Mouse (Mus musculus) retina, adult 2 months (tissue): ENCODE measurements around the gene Rad51d.
"Not testable (repeated sequence)": the region's sequence is repeated elsewhere in the genome, so short reads cannot be mapped to it uniquely, and the experiment has no call there.

Experiments used
- DNase-seq: peaks from one replicate; pipeline ENCODE4 v3.0.0-alpha.2; 2012; ENCODE audit warnings: low read depth, low spot score

Gene Rad51d

GRCm38 (mm10) chr11:82890342-82890762 lies at the start of gene Rad51d:
Gene Rad51d, minus strand, starts transcription at chr11:82890614.
- peak; percentile 89 for DNase-seq

DNA sequence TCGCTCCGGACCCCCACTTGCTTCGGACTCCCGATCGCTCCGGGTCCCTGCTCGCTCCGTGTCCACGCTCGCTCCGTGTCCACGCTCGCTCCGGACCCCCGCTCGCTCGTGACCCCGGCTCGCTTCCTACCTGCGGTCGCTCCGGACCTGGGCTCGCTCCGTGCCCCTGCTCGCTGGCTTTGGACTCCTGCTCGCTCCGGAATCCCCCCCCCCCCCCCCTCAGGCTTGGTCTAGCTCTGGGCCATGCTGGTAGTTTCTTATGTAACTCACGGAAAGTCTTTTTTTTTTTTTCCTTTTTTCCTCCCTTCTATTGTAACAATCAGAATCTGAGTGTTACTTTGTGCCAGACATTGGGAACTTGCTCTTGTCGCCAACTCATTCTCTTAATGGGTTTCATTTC lies 42.8 kb upstream of the Rad51d start:
- DNase-seq: no peak

DNA sequence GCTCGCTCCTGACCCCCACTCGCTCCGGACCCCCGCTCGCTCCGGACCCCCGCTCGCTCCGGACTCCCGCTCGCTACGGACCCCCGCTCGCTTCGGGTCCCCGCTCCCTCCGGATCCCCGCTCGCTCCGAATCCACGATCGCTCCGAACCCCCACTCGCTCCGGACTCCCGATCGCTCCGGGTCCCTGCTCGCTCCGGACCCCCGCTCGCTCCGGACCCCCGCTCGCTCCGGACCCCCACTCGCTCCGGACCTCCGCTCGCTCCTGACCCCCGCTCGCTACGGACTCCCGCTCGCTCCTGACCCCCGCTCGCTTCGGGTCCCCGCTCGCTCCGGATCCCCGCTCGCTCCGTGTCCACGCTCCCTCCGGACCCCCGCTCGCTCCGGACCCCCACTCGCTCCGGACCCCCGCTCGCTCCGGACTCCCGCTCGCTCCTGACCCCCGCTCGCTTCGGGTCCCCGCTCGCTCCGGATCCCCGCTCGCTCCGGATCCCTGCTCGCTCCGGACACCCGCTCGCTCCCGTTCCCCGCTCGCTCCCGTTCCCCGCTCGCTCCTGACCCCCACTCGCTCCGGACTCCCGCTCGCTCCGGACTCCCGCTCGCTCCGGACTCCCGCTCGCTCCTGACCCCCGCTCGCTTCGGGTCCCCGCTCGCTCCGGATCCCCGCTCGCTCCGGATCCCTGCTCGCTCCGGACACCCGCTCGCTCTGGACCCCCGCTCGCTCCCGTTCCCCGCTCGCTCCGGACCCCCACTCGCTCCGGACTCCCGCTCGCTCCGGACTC lies 41.4 kb upstream of the Rad51d start:
- DNase-seq: not testable (repeated sequence)

DNA sequence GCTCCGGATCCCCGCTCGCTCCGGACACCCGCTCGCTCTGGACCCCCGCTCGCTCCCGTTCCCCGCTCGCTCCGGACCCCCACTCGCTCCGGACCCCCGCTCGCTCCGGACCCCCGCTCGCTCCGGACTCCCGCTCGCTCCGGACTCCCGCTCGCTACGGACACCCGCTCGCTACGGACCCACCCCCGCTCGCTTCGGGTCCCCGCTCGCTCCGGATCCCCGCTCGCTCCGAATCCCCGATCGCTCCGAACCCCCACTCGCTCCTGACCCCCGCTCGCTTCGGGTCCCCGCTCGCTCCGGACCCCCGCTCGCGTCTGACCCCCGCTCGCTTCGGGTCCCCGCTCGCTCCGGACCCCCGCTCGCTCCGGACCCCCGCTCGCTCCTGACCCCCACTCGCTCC lies 40.7 kb upstream of the Rad51d start:
- not testable (repeated sequence) for DNase-seq

DNA sequence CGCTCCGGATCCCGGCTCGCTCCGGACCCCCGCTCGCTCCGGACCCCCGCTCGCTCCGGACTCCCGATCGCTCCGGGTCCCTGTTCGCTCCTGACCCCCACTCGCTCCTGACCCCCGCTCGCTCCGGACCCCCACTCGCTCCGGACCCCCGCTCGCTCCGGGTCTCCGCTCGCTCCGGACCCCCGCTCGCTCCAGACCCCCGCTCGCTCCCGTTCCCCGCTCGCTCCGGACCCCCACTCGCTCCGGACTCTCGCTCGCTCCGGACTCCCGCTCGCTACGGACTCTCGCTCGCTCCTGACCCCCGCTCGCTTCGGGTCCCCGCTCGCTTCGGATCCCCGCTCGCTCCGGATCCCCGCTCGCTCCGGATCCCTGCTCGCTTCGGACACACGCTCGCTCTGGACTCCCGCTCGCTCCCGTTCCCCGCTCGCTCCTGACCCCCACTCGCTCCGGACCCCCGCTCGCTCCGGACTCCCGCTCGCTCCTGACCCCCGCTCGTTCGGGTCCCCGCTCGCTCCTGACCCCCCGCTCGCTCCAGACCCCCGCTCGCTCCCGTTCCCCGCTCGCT lies 40.1 kb upstream of the Rad51d start:
- not testable (repeated sequence) for DNase-seq

DNA sequence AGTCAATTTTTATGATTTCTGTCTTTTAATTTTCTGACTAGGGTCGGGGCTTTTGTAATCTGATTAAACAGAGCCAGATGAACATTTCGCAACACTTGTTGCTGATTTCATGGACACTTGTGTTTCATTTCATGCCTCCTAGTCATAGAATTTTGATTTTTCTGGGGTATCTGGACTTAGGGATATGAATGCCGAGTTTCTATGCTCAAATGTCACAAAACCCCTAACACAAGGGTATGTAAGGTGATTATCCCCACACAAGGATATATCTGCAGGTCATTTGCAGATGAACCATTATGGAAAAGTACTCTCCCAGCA lies 39.2 kb upstream of the Rad51d start:
- DNase-seq: no peak

GRCm38 (mm10) chr11:82928897-82929632 lies 38.7 kb upstream of the Rad51d start:
- no peak for DNase-seq

DNA sequence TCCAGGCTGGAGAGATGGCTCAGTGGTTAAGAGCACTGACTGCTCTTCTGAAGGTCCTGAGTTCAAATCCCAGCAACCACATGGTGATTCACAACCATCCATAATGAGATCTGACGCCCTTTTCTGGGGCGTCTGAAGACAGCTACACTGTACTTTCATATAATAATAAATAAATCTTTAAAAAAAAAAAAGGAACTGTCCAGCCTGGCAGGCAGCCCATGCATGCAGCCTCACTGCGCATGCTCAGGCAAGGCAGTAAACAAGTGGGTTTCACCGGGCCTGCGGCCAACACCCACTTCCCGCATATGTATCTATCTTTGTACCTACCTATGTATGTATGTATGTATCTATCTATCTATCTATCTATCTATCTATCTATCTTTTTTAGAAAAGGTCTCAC lies 33.5 kb upstream of the Rad51d start:
- DNase-seq: not testable (repeated sequence)

DNA sequence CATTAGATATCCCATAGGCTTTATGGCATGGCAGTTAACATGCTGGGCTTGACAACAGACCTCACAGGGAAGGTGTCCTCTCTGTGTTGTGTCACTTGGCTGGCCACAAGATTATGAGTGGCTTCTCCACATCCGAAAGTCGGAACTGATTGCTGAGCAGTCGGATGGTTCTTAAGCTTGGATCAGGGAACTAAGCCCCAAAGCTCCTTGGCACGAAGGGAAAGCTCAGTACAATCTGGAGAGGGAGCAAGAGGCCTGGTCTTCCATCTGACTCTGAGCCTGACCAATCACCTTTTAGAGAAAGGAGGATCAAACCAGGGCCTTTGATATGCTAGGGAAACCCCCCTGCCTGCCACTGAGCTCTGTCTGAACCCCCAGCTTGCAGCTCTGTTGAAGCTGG lies 31.3 kb upstream of the Rad51d start:
- no peak for DNase-seq

- DNase-seq: no peak
These were observed 30.4 kb upstream of the Rad51d start for GRCm38 (mm10) chr11:82920768-82921167.

DNA sequence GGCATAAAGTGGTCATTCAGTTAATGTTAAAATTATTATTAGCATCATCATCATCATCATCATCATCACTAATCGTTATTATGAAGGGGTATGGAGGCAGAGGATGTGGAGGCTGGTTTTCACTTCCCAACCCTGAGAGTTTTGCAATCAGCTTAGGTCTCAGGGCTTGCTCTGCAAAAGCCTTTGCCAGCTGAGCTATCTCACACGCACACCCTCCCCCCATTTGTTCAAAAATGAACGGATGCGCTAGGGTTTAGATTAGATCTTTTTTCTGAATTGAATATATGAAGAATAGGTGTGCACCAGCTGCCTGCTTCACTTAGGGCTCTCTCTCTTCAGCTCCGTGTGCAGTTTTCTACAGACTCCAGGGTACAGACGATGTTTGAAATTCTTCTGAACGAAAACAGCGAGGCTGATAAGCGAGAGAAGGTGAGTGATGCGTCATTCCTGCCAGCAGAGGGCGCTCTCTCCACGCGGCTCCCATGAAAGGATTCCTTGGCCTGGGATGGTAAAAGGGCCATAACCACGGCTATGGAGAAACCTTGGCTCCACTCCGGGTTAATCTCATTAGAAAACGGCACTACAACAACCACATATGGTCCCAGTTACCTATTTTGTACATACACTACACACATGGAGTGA lies 24.4 kb upstream of the Rad51d start:
- DNase-seq: peak; percentile 48

DNA sequence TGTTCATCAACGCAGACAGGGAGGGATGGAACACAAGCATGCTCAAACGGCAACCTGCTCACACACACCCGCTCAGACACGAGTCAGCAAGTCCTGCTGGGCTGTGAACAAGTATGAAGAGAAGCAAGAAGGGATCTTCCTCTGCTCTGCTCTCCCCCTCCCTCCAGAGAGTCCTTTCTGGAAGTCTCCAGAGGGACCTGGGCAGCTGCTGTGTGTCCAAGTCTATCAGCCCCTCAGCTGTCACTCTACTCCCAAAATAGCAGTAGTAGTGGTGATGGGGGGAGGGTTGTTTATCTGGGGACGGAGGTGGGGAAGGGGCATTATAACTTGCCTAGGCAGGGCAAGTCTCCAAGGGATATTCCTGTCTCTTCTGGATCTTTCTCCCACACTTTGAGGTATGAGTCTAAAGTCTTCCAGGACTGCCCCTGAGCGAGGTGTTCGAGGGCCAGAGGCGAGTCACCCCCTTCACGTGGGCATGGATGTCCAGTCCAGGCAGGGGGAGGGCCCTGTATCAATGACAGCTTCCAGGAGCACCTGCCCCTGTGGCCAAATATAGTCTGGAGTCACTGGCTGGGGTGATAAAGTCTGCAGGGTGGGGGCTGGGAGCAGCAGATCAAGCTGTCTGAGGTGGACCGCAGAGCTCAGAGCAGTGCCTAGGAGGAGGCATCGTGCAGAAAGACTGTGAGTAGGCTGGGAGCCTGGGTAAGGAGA lies 20.4 kb upstream of the Rad51d start:
- no peak for DNase-seq

DNA sequence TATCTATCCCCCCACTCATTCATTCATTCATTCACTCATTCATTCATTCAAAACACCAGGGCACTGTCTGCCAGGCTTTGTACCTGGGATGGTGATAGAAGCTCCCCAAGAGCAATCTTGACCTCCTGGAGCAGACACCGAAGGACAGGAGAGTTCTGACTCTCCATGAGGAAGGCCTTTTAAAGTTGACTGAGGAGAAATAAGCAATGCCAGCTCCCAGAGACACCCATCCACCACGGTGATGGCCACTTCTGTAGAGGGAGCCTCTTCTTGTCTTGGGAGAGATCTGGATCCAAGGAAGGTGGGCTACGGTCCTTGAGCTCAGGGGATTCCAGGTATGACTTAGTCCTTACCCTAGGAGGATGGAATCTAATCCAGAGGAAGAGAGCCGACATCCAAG lies 19.8 kb upstream of the Rad51d start, which contains the start of gene Unc45b:
Unc45b (plus strand) TSS at position 301 of the 400 bp plus-strand sequence.
- no peak for DNase-seq

DNA sequence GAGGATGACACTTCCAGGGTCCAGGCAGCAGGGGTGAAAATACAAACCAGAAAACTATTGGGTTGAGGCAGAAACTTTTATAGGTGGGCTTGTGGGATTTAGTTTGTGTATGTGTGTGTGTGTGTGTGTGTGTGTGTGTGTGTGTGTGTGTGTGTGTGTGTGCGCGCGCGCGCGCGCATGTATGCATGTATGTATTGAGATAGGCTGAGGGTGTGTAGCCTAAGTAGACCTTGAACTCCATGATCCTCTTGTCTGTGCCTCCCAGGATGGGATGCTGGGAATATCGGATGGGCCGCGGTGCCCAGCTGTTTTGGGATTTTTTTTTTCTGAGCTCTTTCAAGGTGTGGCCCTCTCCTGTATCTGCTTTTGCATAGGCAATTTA lies 18.2 kb upstream of the Rad51d start:
- DNase-seq: no peak

- DNase-seq: peak; percentile 71
These were observed 17.5 kb upstream of the Rad51d start, which contains the start of gene Nle1 for GRCm38 (mm10) chr11:82907651-82908607. Gene Nle1, minus strand, starts transcription at chr11:82908411.

DNA sequence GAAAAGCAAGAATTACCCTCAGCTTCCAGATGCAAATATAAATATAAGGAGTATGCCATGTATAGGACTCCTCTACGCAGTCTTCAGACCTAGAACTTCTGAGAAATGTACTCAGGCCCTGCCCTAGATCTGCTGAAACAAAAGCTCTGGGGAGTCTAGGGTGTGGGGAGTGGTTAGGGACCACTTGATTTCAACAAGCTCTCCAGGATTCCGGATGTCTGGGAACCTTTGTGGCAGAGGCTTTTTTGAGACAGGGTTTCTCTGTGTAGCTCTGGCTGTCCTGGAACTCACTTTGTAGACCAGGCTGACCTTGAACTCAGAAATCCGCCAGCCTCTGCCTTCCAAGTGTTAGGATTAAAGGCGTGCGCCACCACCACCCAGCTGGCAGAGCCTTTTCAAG lies 15.4 kb upstream of the Rad51d start:
- DNase-seq: no peak

- no peak for DNase-seq
These were observed 14.5 kb upstream of the Rad51d start for GRCm38 (mm10) chr11:82904952-82905351.

DNA sequence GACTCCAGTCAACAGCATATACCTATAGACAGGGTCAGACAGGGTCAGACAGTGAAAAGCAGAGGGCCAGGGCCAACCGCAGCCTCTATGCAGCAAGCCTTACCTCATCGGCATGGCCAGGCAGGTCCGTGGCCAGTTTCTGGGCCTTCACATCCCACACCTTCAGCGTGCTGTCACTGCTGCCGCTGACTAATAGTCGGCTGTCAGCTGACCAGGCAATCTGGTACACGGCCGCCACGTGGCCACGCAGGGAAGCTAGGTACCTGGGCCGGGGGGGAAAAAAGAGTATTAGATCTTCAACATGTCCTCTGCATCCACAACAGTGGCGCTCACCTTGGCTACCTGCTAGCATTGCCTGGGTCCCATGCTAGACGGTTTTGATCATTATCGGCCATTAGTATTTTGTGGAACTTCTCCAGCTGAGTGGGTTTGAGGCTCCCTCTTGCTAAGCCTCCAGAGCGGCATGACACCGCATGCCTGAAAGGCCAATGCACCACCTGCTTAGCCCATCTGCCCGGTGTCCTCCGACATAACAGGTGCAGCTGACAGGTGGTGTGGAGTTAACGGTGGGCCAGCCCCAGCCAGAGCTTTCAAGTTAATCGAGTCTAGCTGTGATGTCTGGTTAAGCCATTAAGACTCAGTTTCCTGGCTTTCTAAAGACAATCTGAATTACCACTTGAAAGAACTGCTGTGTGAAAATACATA lies 11.3 kb upstream of the Rad51d start:
- DNase-seq: no peak

DNA sequence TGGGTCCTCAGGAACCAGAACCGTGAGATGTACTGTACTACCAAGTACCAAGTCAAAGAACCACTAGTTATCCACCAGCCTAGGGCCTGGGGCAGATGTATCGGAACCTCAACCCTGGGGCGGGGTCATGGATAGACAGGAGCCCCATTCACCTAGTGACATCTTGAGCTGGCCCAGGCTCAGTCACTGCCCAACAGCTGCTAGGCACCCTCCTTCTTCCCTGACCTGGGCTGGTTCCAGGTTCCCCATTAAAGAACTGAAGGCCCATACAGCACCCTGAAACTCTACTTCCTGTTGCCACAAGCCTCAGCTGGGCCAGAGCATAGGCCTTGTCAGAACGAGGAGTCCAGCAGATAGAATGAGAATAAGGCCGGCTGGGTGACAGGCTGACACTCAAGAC lies 9.3 kb upstream of the Rad51d start:
- no peak for DNase-seq

DNA sequence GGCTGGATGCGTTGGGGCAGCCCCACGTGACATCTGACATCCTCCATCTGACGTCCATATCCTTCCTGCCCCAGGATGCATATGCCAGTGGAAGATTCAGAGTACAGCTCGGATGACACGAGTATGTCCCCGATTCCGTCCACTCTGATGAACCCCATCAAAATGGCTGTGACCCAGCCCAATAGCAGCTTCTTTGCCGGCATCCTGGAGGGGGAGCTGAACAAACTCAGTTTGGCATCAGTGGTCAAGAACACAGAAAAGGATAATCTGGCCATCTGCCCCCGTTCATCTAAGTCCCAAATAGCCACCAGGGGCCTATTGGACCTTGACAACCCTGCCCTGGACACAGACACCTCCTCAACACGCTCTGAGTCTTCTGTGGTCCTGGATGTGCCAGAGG lies 7.1 kb upstream of the Rad51d start:
- DNase-seq: no peak
